Mouse (Mus musculus): ENCODE measurements around the gene Tor1aip2.

Gene Tor1aip2

GRCm38 (mm10) chr1:156112142-156112541, 76.9 kb downstream of the Tor1aip2 start:
- DNase-seq, result no peak

- DNase-seq, result no peak
Observed at GRCm38 (mm10) chr1:156113884-156114499, 78.8 kb downstream of the Tor1aip2 start.

GRCm38 (mm10) chr1:156116770-156117169, 81.6 kb downstream of the Tor1aip2 start:
- DNase-seq, result no peak
